Comparison of ENCODE assay signal across 9 mouse cellular contexts in genomic region chr12:79676896-79677295, GRCm38 (mm10).
DNase-seq lines count a peak whose midpoint lies in the region; ATAC-seq and TF ChIP-seq lines count a peak whose summit lies in the region.
"Had no signal": no experiment of that assay in that cellular context is flagged by ENCODE, and none has a peak within 500 bp of the region (broad histone marks: within the 10 kb centered on the region; RNA-seq: fewer than 3 reads in every experiment).

No protein-coding gene starts in this region.

- H3K27me3 ChIP-seq in heart, postnatal 0 days (ENCODE audit: control insufficient read depth, insufficient read depth, low read length): no peaks in the 10 kb centered on the region
- H3K27me3 ChIP-seq in lung, postnatal 0 days (replicated peaks; ENCODE audit: insufficient read depth, low read length): no peaks in the 10 kb centered on the region
- no peaks in the 10 kb centered on the region for H3K27me3 ChIP-seq in intestine, embryonic 16.5 days (replicated peaks; ENCODE audit: control insufficient read depth, insufficient read depth, low read length)
- no peaks in the 10 kb centered on the region for H3K27me3 ChIP-seq in stomach, postnatal 0 days (ENCODE audit: control insufficient read depth, insufficient read depth, low read length)
- H3K27me3 ChIP-seq: forebrain, embryonic 13.5 days had no signal

- no peak for DNase-seq in heart, postnatal 0 days (ENCODE audit: low spot score)
- no peak for DNase-seq in heart, postnatal 10 days
- DNase-seq in lung, postnatal 0 days (ENCODE audit: low spot score): no peak
- no peak for DNase-seq in lung, postnatal 25 days (ENCODE audit: low spot score)
- DNase-seq in stomach, postnatal 0 days (ENCODE audit: low spot score): no peak
- DNase-seq in spleen, postnatal 10 days (ENCODE audit: low spot score in 2 of 2): no peak

- H3K9me3 ChIP-seq in heart, postnatal 0 days (replicated peaks; ENCODE audit: control insufficient read depth, low read length): no peaks in the 10 kb centered on the region
- no peaks in the 10 kb centered on the region for H3K9me3 ChIP-seq in lung, postnatal 0 days (ENCODE audit: low read length)
- no peaks in the 10 kb centered on the region for H3K9me3 ChIP-seq in intestine, embryonic 16.5 days (ENCODE audit: control insufficient read depth, low read length)
- no peaks in the 10 kb centered on the region for H3K9me3 ChIP-seq in stomach, postnatal 0 days (ENCODE audit: control insufficient read depth, low read length)
- H3K9me3 ChIP-seq: forebrain, embryonic 13.5 days had no signal

- no peak overlapping the region for H3K9ac ChIP-seq in heart, postnatal 0 days (replicated peaks; ENCODE audit: low read depth, low read length)
- H3K9ac ChIP-seq in lung, postnatal 0 days (replicated peaks; ENCODE audit: low read depth): no peak overlapping the region
- H3K9ac ChIP-seq in intestine, embryonic 16.5 days (ENCODE audit: low read depth, low read length): no peak overlapping the region
- H3K9ac ChIP-seq in stomach, postnatal 0 days (ENCODE audit: low read length): no peak overlapping the region
- H3K9ac ChIP-seq: forebrain, embryonic 13.5 days had no signal

- no peak overlapping the region for H3K4me2 ChIP-seq in heart, postnatal 0 days (ENCODE audit: low read depth, low read length)
- no peak overlapping the region for H3K4me2 ChIP-seq in lung, postnatal 0 days (replicated peaks; ENCODE audit: low read depth, low read length)
- H3K4me2 ChIP-seq in intestine, embryonic 16.5 days (ENCODE audit: low read depth, low read length): no peak overlapping the region
- no peak overlapping the region for H3K4me2 ChIP-seq in stomach, postnatal 0 days (replicated peaks; ENCODE audit: low read depth)
- H3K4me2 ChIP-seq: forebrain, embryonic 13.5 days had no signal

- H3K4me3 ChIP-seq in heart, postnatal 0 days (ENCODE audit: low read depth, low read length): no peak overlapping the region
- H3K4me3 ChIP-seq in lung, postnatal 0 days (ENCODE audit: low read depth, low read length): no peak overlapping the region
- H3K4me3 ChIP-seq in intestine, embryonic 16.5 days (ENCODE audit: low read length): no peak overlapping the region
- H3K4me3 ChIP-seq in stomach, postnatal 0 days (ENCODE audit: low read depth, low read length): no peak overlapping the region
- H3K4me3 ChIP-seq: forebrain, embryonic 13.5 days had no signal

- WGBS in heart, postnatal 0 days: 42% methylated on average over 5 of the region's 5 CpGs
- WGBS in lung, postnatal 0 days: 61% methylated on average over 5 of the region's 5 CpGs
- WGBS in intestine, embryonic 16.5 days: 59% methylated on average over 5 of the region's 5 CpGs
- WGBS in stomach, postnatal 0 days: 68% methylated on average over 5 of the region's 5 CpGs

- intact Hi-C loops in heart, postnatal 10 days (cut with DNase I): loop anchor here (5.0 kb wide), 1 partner anchor 290 kb away; no protein-coding TSS in a partner anchor

- H3K27ac ChIP-seq in heart, postnatal 0 days (ENCODE audit: low read depth): peak overlapping the region; percentile 65
- peak overlapping the region; percentile 69 for H3K27ac ChIP-seq in lung, postnatal 0 days (ENCODE audit: low read length)
- 0 out of 2 replicates have a peak overlapping the region, but pooled peaks have one; percentile 23 for H3K27ac ChIP-seq in intestine, embryonic 16.5 days (ENCODE audit: low read length)
- peak overlapping the region; percentile 65 for H3K27ac ChIP-seq in stomach, postnatal 0 days (replicated peaks)
- H3K27ac ChIP-seq: forebrain, embryonic 13.5 days had no signal

- no peaks in the 10 kb centered on the region for H3K36me3 ChIP-seq in heart, postnatal 0 days (replicated peaks; ENCODE audit: control insufficient read depth, insufficient read depth, low read length)
- no peaks in the 10 kb centered on the region for H3K36me3 ChIP-seq in lung, postnatal 0 days (ENCODE audit: insufficient read depth, low read length)
- no peaks in the 10 kb centered on the region for H3K36me3 ChIP-seq in intestine, embryonic 16.5 days (ENCODE audit: control insufficient read depth, insufficient read depth, low read length)
- no peaks in the 10 kb centered on the region for H3K36me3 ChIP-seq in stomach, postnatal 0 days (ENCODE audit: control insufficient read depth, insufficient read depth, low read length)

- no peak for ATAC-seq in heart, postnatal 0 days (ENCODE audit: insufficient read depth, low read depth)
- ATAC-seq in lung, postnatal 0 days: no peak
- no peak for ATAC-seq in intestine, embryonic 16.5 days
- ATAC-seq in stomach, postnatal 0 days (ENCODE audit: low FRiP score, low TSS enrichment): no peak
- ATAC-seq: forebrain, embryonic 13.5 days; midbrain, embryonic 16.5 days had no signal

- no peak for TF ChIP-seq EP300 in heart, postnatal 0 days (IDR thresholded peaks at IDR 0.05; ENCODE audit: low read depth)
- no peak for TF ChIP-seq EP300 in lung, postnatal 0 days (IDR thresholded peaks at IDR 0.05)
- TF ChIP-seq EP300 in stomach, postnatal 0 days (optimal IDR thresholded peaks at IDR 0.05): no peak

- H3K4me1 ChIP-seq in heart, postnatal 0 days (ENCODE audit: control insufficient read depth, insufficient read depth): peaks cover 42% of the 10 kb centered on the region
- H3K4me1 ChIP-seq in lung, postnatal 0 days (ENCODE audit: insufficient read depth, low read depth, low read length): peaks cover 9% of the 10 kb centered on the region; the same call in 1 of the 2 replicates
- peaks cover 30% of the 10 kb centered on the region for H3K4me1 ChIP-seq in intestine, embryonic 16.5 days (ENCODE audit: control insufficient read depth, insufficient read depth, low read length)
- H3K4me1 ChIP-seq in stomach, postnatal 0 days (replicated peaks; ENCODE audit: control insufficient read depth, insufficient read depth): peaks cover 17% of the 10 kb centered on the region

- no peak for TF ChIP-seq CTCF in heart, postnatal 0 days (IDR thresholded peaks at IDR 0.05; ENCODE audit: low read depth)
- no peak for TF ChIP-seq CTCF in lung, postnatal 0 days (IDR thresholded peaks at IDR 0.05)
- TF ChIP-seq CTCF in stomach, postnatal 0 days (IDR thresholded peaks at IDR 0.05; ENCODE audit: low read depth): no peak
